In genomic region chr12:80103521-80103973, GRCm38 (mm10) we compare ENCODE assay signal across 11 mouse cellular contexts. TPM values are rescaled to one million over a fixed set of nuclear protein-coding genes. Genes with fewer than 3 reads are reported as not detected.
DNase-seq lines count a peak whose midpoint lies in the region; ATAC-seq lines count a peak whose summit lies in the region.
"Had no signal": no experiment of that assay in that cellular context is flagged by ENCODE, and none has a peak within 500 bp of the region (broad histone marks: within the 10 kb centered on the region; RNA-seq: fewer than 3 reads in every experiment).

No protein-coding gene starts in this region.

- no peaks in the 10 kb centered on the region for H3K27me3 ChIP-seq in hindbrain, embryonic 10.5 days (ENCODE audit: insufficient read depth, poor library complexity, severe bottlenecking)
- no peaks in the 10 kb centered on the region for H3K27me3 ChIP-seq in hindbrain, embryonic 16.5 days (replicated peaks; ENCODE audit: control insufficient read depth, insufficient read depth, low read length)
- no peaks in the 10 kb centered on the region for H3K27me3 ChIP-seq in kidney, embryonic 16.5 days (ENCODE audit: insufficient read depth, low read length)
- no peaks in the 10 kb centered on the region for H3K27me3 ChIP-seq in liver, embryonic 16.5 days (ENCODE audit: control insufficient read depth, insufficient read depth, low read depth, low read length)
- H3K27me3 ChIP-seq in midbrain, embryonic 14.5 days (ENCODE audit: control insufficient read depth, insufficient read depth, low read length): no peaks in the 10 kb centered on the region
- H3K27me3 ChIP-seq: neural tube, embryonic 13.5 days had no signal

- no peak overlapping the region for H3K4me3 ChIP-seq in hindbrain, embryonic 10.5 days
- H3K4me3 ChIP-seq in hindbrain, embryonic 16.5 days (ENCODE audit: low read length): no peak overlapping the region
- H3K4me3 ChIP-seq in kidney, embryonic 16.5 days (ENCODE audit: low read length): no peak overlapping the region
- no peak overlapping the region for H3K4me3 ChIP-seq in liver, embryonic 16.5 days (ENCODE audit: low read depth, low read length)
- H3K4me3 ChIP-seq in midbrain, embryonic 14.5 days (replicated peaks; ENCODE audit: low read depth, low read length): no peak overlapping the region
- H3K4me3 ChIP-seq: erythroblast, embryonic 14.5 days; neural tube, embryonic 13.5 days had no signal

- 63% methylated on average over 5 of the region's 5 CpGs for WGBS in hindbrain, embryonic 10.5 days
- WGBS in hindbrain, embryonic 16.5 days: 67% methylated on average over 5 of the region's 5 CpGs
- 31% methylated on average over 4 of the region's 5 CpGs for WGBS in kidney, embryonic 16.5 days
- 49% methylated on average over 5 of the region's 5 CpGs for WGBS in liver, embryonic 16.5 days (ENCODE audit: insufficient replicate concordance)
- 73% methylated on average over 5 of the region's 5 CpGs for WGBS in midbrain, embryonic 14.5 days

- ATAC-seq in hindbrain, embryonic 16.5 days: no peak
- ATAC-seq in kidney, embryonic 16.5 days (ENCODE audit: low FRiP score, low TSS enrichment): peak; percentile 92
- ATAC-seq in liver, embryonic 16.5 days (ENCODE audit: low read depth): peak; percentile 90
- no peak for ATAC-seq in midbrain, embryonic 14.5 days (ENCODE audit: low FRiP score, low TSS enrichment)

- H3K9me3 ChIP-seq in hindbrain, embryonic 10.5 days: no peaks in the 10 kb centered on the region
- 0 out of 2 replicates have a peak, but pooled peaks cover 3% of the 10 kb centered on the region for H3K9me3 ChIP-seq in hindbrain, embryonic 16.5 days (ENCODE audit: control insufficient read depth, low read length)
- H3K9me3 ChIP-seq in kidney, embryonic 16.5 days (ENCODE audit: low read length): no peaks in the 10 kb centered on the region
- H3K9me3 ChIP-seq in liver, embryonic 16.5 days (replicated peaks; ENCODE audit: control insufficient read depth, low read length): no peaks in the 10 kb centered on the region
- no peaks in the 10 kb centered on the region; the same call in 1 of the 2 replicates for H3K9me3 ChIP-seq in midbrain, embryonic 14.5 days (ENCODE audit: control insufficient read depth, low read length)
- H3K9me3 ChIP-seq: neural tube, embryonic 13.5 days had no signal

- H3K4me2 ChIP-seq in hindbrain, embryonic 16.5 days (ENCODE audit: low read length): no peak overlapping the region
- H3K4me2 ChIP-seq in kidney, embryonic 16.5 days (replicated peaks; ENCODE audit: low read depth, low read length): no peak overlapping the region
- H3K4me2 ChIP-seq in liver, embryonic 16.5 days (ENCODE audit: low read depth, low read length): peak overlapping the region; percentile 35
- no peak overlapping the region for H3K4me2 ChIP-seq in midbrain, embryonic 14.5 days (ENCODE audit: low read length)
- H3K4me2 ChIP-seq: neural tube, embryonic 13.5 days had no signal

- DNase-seq in hindbrain, embryonic 10.5 days (ENCODE audit: low spot score): no peak
- DNase-seq in urinary bladder, postnatal 14 days (ENCODE audit: low spot score): peak; percentile 88
- DNase-seq in gastrocnemius, adult 18-20 months (ENCODE audit: low spot score): no peak
- DNase-seq in right cerebral cortex, postnatal 10 days (ENCODE audit: low spot score in 2 of 2): no peak
- no peak for DNase-seq in midbrain, embryonic 14.5 days
- DNase-seq: heart, postnatal 10 days had no signal

- no peak overlapping the region for H3K9ac ChIP-seq in hindbrain, embryonic 16.5 days (ENCODE audit: low read depth, low read length)
- H3K9ac ChIP-seq in kidney, embryonic 16.5 days (replicated peaks; ENCODE audit: low read length): no peak overlapping the region
- no peak overlapping the region for H3K9ac ChIP-seq in liver, embryonic 16.5 days (ENCODE audit: low read depth, low read length)
- H3K9ac ChIP-seq in midbrain, embryonic 14.5 days (replicated peaks; ENCODE audit: low read length): no peak overlapping the region
- H3K9ac ChIP-seq: neural tube, embryonic 13.5 days had no signal

- peak overlapping the region; percentile 75 for H3K27ac ChIP-seq in hindbrain, embryonic 10.5 days
- H3K27ac ChIP-seq in hindbrain, embryonic 16.5 days (ENCODE audit: low read depth, low read length): no peak overlapping the region
- H3K27ac ChIP-seq in kidney, embryonic 16.5 days (ENCODE audit: low read length): peak overlapping the region; percentile 90
- H3K27ac ChIP-seq in liver, embryonic 16.5 days (ENCODE audit: low read length): peak overlapping the region; percentile 88
- H3K27ac ChIP-seq in midbrain, embryonic 14.5 days (replicated peaks; ENCODE audit: low read depth, low read length): no peak overlapping the region
- H3K27ac ChIP-seq: neural tube, embryonic 13.5 days had no signal

- H3K36me3 ChIP-seq in hindbrain, embryonic 10.5 days: peaks cover 23% of the 10 kb centered on the region
- no peaks in the 10 kb centered on the region for H3K36me3 ChIP-seq in hindbrain, embryonic 16.5 days (ENCODE audit: control insufficient read depth, insufficient read depth, low read length)
- H3K36me3 ChIP-seq in kidney, embryonic 16.5 days (ENCODE audit: insufficient read depth, low read length): peaks cover 11% of the 10 kb centered on the region
- H3K36me3 ChIP-seq in liver, embryonic 16.5 days (ENCODE audit: control insufficient read depth, insufficient read depth): no peaks in the 10 kb centered on the region; the same call in 1 of the 2 replicates
- H3K36me3 ChIP-seq in midbrain, embryonic 14.5 days (ENCODE audit: control insufficient read depth, insufficient read depth, low read length): no peaks in the 10 kb centered on the region

- peaks cover 12% of the 10 kb centered on the region for H3K4me1 ChIP-seq in hindbrain, embryonic 10.5 days (replicated peaks)
- H3K4me1 ChIP-seq in hindbrain, embryonic 16.5 days (ENCODE audit: control insufficient read depth, insufficient read depth, low read depth, low read length): no peaks in the 10 kb centered on the region
- H3K4me1 ChIP-seq in kidney, embryonic 16.5 days (ENCODE audit: insufficient read depth, low read length): peaks cover 38% of the 10 kb centered on the region
- H3K4me1 ChIP-seq in liver, embryonic 16.5 days (ENCODE audit: control insufficient read depth, low read depth, low read length): no peaks in the 10 kb centered on the region; the same call in 1 of the 2 replicates
- H3K4me1 ChIP-seq in midbrain, embryonic 14.5 days (ENCODE audit: control insufficient read depth, insufficient read depth, low read length): no peaks in the 10 kb centered on the region
- H3K4me1 ChIP-seq: neural tube, embryonic 13.5 days had no signal

RNA-seq across cellular contexts. Expression of gene Zfp36l1, which starts 9.3 kb away (rescaled TPM):
- polyA plus RNA-seq in hindbrain, embryonic 10.5 days (2016; fragmentation: Nextera tagmentation; extraction: Ambion mirVana): 106 and 117 TPM in 2 replicates
- 38.0 and 50.8 TPM in 2 replicates for polyA plus RNA-seq in hindbrain, embryonic 16.5 days (2015; fragmentation: Nextera tagmentation; extraction: Ambion mirVana)
- 130 and 153 TPM in 2 replicates for polyA plus RNA-seq in kidney, embryonic 16.5 days (2015; fragmentation: Nextera tagmentation; extraction: Ambion mirVana)
- polyA plus RNA-seq in liver, embryonic 16.5 days (2015; fragmentation: Nextera tagmentation; extraction: Ambion mirVana): 22.2 and 30.4 TPM in 2 replicates
- total RNA-seq in gastrocnemius, adult 18-20 months (2021): 10 to 100 TPM; 20.1 to 34.4 TPM
- 32.3 and 52.3 TPM in 2 replicates for polyA plus RNA-seq in midbrain, embryonic 14.5 days (2014; fragmentation: Nextera tagmentation; extraction: Ambion mirVana)

Comparison
In these comparisons a context has a peak if more than half of its experiments do, and no peak if none do; other contexts are left out.
1. H3K27ac ChIP-seq: peak in hindbrain, embryonic 10.5 days (single experiment), kidney, embryonic 16.5 days (single experiment) and liver, embryonic 16.5 days (single experiment); none in hindbrain, embryonic 16.5 days (single experiment) and midbrain, embryonic 14.5 days (single experiment).
2. ATAC-seq: peak in kidney, embryonic 16.5 days (single experiment) and liver, embryonic 16.5 days (single experiment); none in hindbrain, embryonic 16.5 days (single experiment) and midbrain, embryonic 14.5 days (single experiment).